ENCODE assay signal across 21 mouse cellular contexts in the genomic region with DNA sequence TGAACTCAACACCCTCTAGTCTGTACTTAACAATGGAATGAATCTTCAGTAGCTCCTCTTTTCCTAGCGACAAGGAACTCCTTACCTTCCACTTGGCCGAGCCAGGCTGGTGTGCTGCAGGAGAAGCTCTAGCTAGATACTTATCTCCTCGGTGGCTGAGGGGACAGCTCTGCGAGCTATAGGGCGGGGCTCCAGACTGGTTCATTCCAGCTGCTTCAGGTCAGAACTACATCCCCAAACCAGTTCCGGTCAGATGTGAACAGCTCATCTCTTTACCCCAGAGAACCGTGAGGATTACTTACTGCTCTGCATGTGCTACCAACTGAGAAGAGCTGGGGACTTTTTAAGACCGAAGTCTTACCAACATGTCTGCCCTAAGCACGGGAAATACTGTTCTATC. TPM values are rescaled to one million over a fixed set of nuclear protein-coding genes. Genes with fewer than 3 reads are reported as not detected.
DNase-seq lines count a peak whose midpoint lies in the region; ATAC-seq and TF ChIP-seq lines count a peak whose summit lies in the region.
"Had no signal": no experiment of that assay in that cellular context is flagged by ENCODE, and none has a peak within 500 bp of the region (broad histone marks: within the 10 kb centered on the region; RNA-seq: fewer than 3 reads in every experiment).

No protein-coding gene starts in this region.

- no peak overlapping the region for H3K4me3 ChIP-seq in heart, embryonic 11.5 days (ENCODE audit: low read depth, low read length)
- H3K4me3 ChIP-seq in lung, embryonic 14.5 days (ENCODE audit: low read depth, low read length) = no peak overlapping the region
- no peak overlapping the region for H3K4me3 ChIP-seq in intestine, embryonic 16.5 days (ENCODE audit: low read length)
- H3K4me3 ChIP-seq: embryonic facial prominence, embryonic 15.5 days; forebrain, embryonic 10.5 days; limb, embryonic 12.5 days; midbrain, embryonic 12.5 days had no signal

- no peak for TF ChIP-seq CTCF in lung, embryonic 14.5 days (IDR thresholded peaks at IDR 0.05; ENCODE audit: low read depth)

- H3K27me3 ChIP-seq in heart, embryonic 11.5 days (ENCODE audit: control insufficient read depth, insufficient read depth, low read length) = no peaks in the 10 kb centered on the region
- no peaks in the 10 kb centered on the region for H3K27me3 ChIP-seq in lung, embryonic 14.5 days (ENCODE audit: insufficient read depth, low read length)
- no peaks in the 10 kb centered on the region for H3K27me3 ChIP-seq in intestine, embryonic 16.5 days (replicated peaks; ENCODE audit: control insufficient read depth, insufficient read depth, low read length)
- H3K27me3 ChIP-seq: embryonic facial prominence, embryonic 15.5 days; midbrain, embryonic 12.5 days had no signal

- no peaks in the 10 kb centered on the region for H3K4me1 ChIP-seq in heart, embryonic 11.5 days (ENCODE audit: control insufficient read depth, insufficient read depth, low read length)
- H3K4me1 ChIP-seq in lung, embryonic 14.5 days (ENCODE audit: insufficient read depth) = no peaks in the 10 kb centered on the region
- H3K4me1 ChIP-seq in intestine, embryonic 16.5 days (ENCODE audit: control insufficient read depth, insufficient read depth, low read length) = 0 out of 2 replicates have a peak, but pooled peaks cover 2% of the 10 kb centered on the region
- H3K4me1 ChIP-seq: limb, embryonic 12.5 days had no signal

- H3K4me2 ChIP-seq in heart, embryonic 11.5 days = peak overlapping the region; percentile 14; the same call in 1 of the 2 replicates
- no peak overlapping the region; the same call in 1 of the 2 replicates for H3K4me2 ChIP-seq in lung, embryonic 14.5 days
- no peak overlapping the region for H3K4me2 ChIP-seq in intestine, embryonic 16.5 days (ENCODE audit: low read depth, low read length)
- H3K4me2 ChIP-seq: embryonic facial prominence, embryonic 15.5 days; limb, embryonic 12.5 days; midbrain, embryonic 12.5 days had no signal

- ATAC-seq in heart, embryonic 11.5 days (replicated peaks; ENCODE audit: insufficient number of reproducible peaks, low FRiP score, low TSS enrichment) = no peak
- ATAC-seq in lung, embryonic 14.5 days (ENCODE audit: insufficient read depth) = no peak
- no peak for ATAC-seq in intestine, embryonic 16.5 days

- no peak overlapping the region for H3K9ac ChIP-seq in heart, embryonic 11.5 days (ENCODE audit: low read depth, low read length)
- H3K9ac ChIP-seq in lung, embryonic 14.5 days = no peak overlapping the region
- no peak overlapping the region for H3K9ac ChIP-seq in intestine, embryonic 16.5 days (ENCODE audit: low read depth, low read length)
- H3K9ac ChIP-seq: embryonic facial prominence, embryonic 15.5 days; limb, embryonic 12.5 days; midbrain, embryonic 12.5 days had no signal

- H3K27ac ChIP-seq in heart, embryonic 11.5 days (ENCODE audit: low read depth, low read length) = no peak overlapping the region
- no peak overlapping the region for H3K27ac ChIP-seq in lung, embryonic 14.5 days (ENCODE audit: low read depth)
- no peak overlapping the region for H3K27ac ChIP-seq in intestine, embryonic 16.5 days (ENCODE audit: low read length)
- H3K27ac ChIP-seq: embryonic facial prominence, embryonic 15.5 days; forebrain, embryonic 10.5 days; limb, embryonic 12.5 days; midbrain, embryonic 12.5 days had no signal

- H3K36me3 ChIP-seq in heart, embryonic 11.5 days (ENCODE audit: control insufficient read depth, insufficient read depth, low read length) = no peaks in the 10 kb centered on the region
- no peaks in the 10 kb centered on the region for H3K36me3 ChIP-seq in lung, embryonic 14.5 days (ENCODE audit: insufficient read depth)
- H3K36me3 ChIP-seq in intestine, embryonic 16.5 days (ENCODE audit: control insufficient read depth, insufficient read depth, low read length) = no peaks in the 10 kb centered on the region
- H3K36me3 ChIP-seq: embryonic facial prominence, embryonic 15.5 days; forebrain, embryonic 10.5 days; limb, embryonic 12.5 days; midbrain, embryonic 12.5 days had no signal

- no peak for DNase-seq in heart, adult 11 months
- peak; percentile 9 for DNase-seq in lung, embryonic 14.5 days
- DNase-seq in lung, postnatal 4 days = no peak
- DNase-seq in c-Kit-negative CD71-positive TER-119-positive erythroid progenitor cells, embryonic 14.5 days (ENCODE audit: low read depth, low spot score) = peak; percentile 3
- DNase-seq in cerebellum, adult 9-10 months = no peak
- DNase-seq: adrenal gland, postnatal 10 days; cerebellum, adult 8-10 months; gastrocnemius, postnatal 10 days; kidney, adult 8-10 months; kidney, postnatal 36 days; layer of hippocampus, adult 9-11 months; lung, adult 18-20 months; right cerebral cortex, postnatal 4 days; thymus, postnatal 25 days had no signal

- no peaks in the 10 kb centered on the region for H3K9me3 ChIP-seq in heart, embryonic 11.5 days (replicated peaks; ENCODE audit: control insufficient read depth, low read length)
- H3K9me3 ChIP-seq in lung, embryonic 14.5 days (ENCODE audit: low read depth, low read length) = no peaks in the 10 kb centered on the region
- no peaks in the 10 kb centered on the region for H3K9me3 ChIP-seq in intestine, embryonic 16.5 days (ENCODE audit: control insufficient read depth, low read length)
- H3K9me3 ChIP-seq: embryonic facial prominence, embryonic 15.5 days; forebrain, embryonic 10.5 days; limb, embryonic 12.5 days; midbrain, embryonic 12.5 days had no signal

- WGBS in heart, embryonic 11.5 days (ENCODE audit: insufficient replicate concordance) = 42% methylated on average over 9 of the region's 9 CpGs
- 47% methylated on average over 9 of the region's 9 CpGs for WGBS in lung, embryonic 14.5 days
- 53% methylated on average over 9 of the region's 9 CpGs for WGBS in intestine, embryonic 16.5 days

RNA-seq across cellular contexts. Expression of gene Fam122b, which starts 3.4 kb away (rescaled TPM):
- polyA plus RNA-seq in heart, embryonic 11.5 days (2014; fragmentation: Nextera tagmentation; extraction: Ambion mirVana) = 21.3 and 26.0 TPM in 2 replicates
- polyA plus RNA-seq in lung, embryonic 14.5 days (2014; fragmentation: Nextera tagmentation; extraction: Ambion mirVana) = 15.9 and 16.1 TPM in 2 replicates
- 6.8 and 7.1 TPM in 2 replicates for polyA plus RNA-seq in intestine, embryonic 16.5 days (2015; fragmentation: Nextera tagmentation; extraction: Ambion mirVana)

RNA-seq across cellular contexts. Expression of gene Fam122c, which starts 7.0 kb away (rescaled TPM):
- not detected in 2 replicates for polyA plus RNA-seq in heart, embryonic 11.5 days (2014; fragmentation: Nextera tagmentation; extraction: Ambion mirVana)
- not detected in 2 replicates for polyA plus RNA-seq in lung, embryonic 14.5 days (2014; fragmentation: Nextera tagmentation; extraction: Ambion mirVana)
- not detected in 2 replicates for polyA plus RNA-seq in intestine, embryonic 16.5 days (2015; fragmentation: Nextera tagmentation; extraction: Ambion mirVana)
- polyA plus RNA-seq: embryonic facial prominence, embryonic 15.5 days; forebrain, embryonic 10.5 days; limb, embryonic 12.5 days; midbrain, embryonic 12.5 days; neural tube, embryonic 14.5 days had no signal

RNA-seq across cellular contexts. Expression of gene Plac1, which starts 26.3 kb away (rescaled TPM):
- 11.4 and 14.9 TPM in 2 replicates for polyA plus RNA-seq in heart, embryonic 11.5 days (2014; fragmentation: Nextera tagmentation; extraction: Ambion mirVana)
- 9.4 and 9.7 TPM in 2 replicates for polyA plus RNA-seq in lung, embryonic 14.5 days (2014; fragmentation: Nextera tagmentation; extraction: Ambion mirVana)
- 3.0 and 3.9 TPM in 2 replicates for polyA plus RNA-seq in intestine, embryonic 16.5 days (2015; fragmentation: Nextera tagmentation; extraction: Ambion mirVana)
- polyA plus RNA-seq: neural tube, embryonic 14.5 days had no signal

Comparison
In these comparisons a context has a peak if more than half of its experiments do, and no peak if none do; other contexts are left out.
1. DNase-seq: peak in lung, embryonic 14.5 days (single experiment) and c-Kit-negative CD71-positive TER-119-positive erythroid progenitor cells, embryonic 14.5 days (single experiment); none in heart, adult 11 months (single experiment), lung, postnatal 4 days (0 of 2) and cerebellum, adult 9-10 months (single experiment).